Mouse (Mus musculus) heart, postnatal 4 days (tissue): Measurements from ENCODE around the gene Hist1h2bf. TPM values are rescaled to one million over a fixed set of nuclear protein-coding genes. Genes with fewer than 3 reads are reported as not detected.
"Not testable (repeated sequence)": the region's sequence is repeated elsewhere in the genome, so short reads cannot be mapped to it uniquely, and the experiment has no call there.

Source experiments
- DNase-seq: peaks from one replicate; pipeline ENCODE4 v3.0.0; 2021
- total RNA-seq, 2 experiments: library from RNA; stranded (reverse); gene quantifications; 2 replicates each; pipeline ENCODE4 v1.2.3; 2021

Hist1h2bf gene
- total RNA-seq, 2 experiments from 2014 or later = 278 to 296 TPM

DNA sequence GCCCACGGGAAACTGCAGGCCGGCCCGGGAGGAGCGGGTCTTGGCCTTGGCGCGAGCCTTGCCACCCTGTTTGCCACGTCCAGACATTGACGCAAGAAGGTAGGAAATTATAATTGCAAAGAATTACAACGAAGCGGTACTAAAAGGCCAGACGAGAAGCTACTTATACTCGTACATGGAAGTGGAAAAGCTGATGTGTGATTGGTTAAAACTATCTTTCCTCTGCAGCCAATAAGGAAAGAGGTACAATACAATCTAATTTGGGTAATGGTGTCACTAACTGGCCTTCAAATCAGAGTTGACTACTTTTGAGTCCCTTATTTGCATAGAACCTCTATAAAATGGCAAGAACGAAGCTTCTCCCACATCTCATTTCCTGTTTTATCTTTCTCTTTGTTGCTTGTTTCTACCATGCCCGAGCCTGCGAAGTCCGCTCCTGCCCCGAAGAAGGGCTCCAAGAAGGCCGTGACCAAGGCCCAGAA lies 2.9 kb downstream of the Hist1h2bf start, which contains the start of the genes Hist1h2ae and Hist1h2bg:
Hist1h2ae (minus strand) TSS at position 199 of the 482 bp plus-strand sequence.
Hist1h2bg (plus strand) TSS at position 375 of the 482 bp plus-strand sequence.
- DNase-seq = peak; percentile 63

DNA sequence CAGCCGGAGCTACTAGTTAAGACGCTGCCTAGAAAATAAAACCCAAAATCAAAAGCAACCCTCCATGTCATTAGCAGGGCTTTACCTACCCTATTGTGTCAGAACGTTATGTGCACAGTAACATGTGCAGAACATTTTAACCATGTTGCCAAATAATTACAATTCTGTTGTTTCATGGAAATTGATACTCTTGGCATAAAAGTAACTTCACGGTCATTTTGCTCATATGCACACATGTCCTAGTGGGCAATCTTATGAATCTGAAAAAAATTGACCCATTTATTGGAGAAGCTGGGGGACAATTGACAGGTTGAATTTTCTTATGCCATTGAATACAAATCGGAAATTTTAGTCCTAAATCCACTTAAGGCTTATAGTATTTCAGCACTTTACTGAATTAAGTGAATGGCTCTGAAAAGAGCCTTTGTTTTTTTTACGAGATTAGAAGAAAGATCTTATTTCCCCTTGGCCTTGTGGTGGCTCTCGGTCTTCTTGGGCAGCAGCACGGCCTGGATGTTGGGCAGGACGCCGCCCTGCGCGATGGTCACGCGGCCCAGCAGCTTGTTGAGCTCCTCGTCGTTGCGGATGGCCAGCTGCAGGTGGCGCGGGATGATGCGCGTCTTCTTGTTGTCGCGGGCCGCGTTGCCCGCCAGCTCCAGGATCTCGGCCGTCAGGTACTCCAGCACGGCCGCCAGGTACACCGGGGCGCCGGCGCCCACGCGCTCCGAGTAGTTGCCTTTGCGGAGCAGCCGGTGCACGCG lies 3.6 kb downstream of the Hist1h2bf start:
- not testable (repeated sequence) for DNase-seq

DNA sequence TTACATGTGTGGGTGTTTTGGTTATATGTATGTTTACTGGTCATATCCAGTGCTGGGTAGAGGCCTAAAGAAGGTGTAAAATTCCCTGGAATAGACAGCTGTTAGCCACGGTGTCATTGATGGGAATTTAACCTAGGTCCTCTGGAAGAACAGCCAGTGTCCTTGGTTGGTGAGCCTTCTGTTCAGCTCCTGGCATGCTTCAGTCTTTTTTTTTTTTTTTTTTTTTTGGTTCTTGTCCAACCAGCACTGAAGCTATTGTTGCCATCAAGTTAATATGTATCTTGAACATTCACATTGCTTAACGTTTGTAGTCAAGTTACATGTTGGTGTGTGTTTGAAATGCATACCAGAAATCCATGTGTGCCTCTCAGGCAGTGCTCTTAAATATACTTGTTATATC lies 9.5 kb downstream of the Hist1h2bf start:
- no peak for DNase-seq

DNA sequence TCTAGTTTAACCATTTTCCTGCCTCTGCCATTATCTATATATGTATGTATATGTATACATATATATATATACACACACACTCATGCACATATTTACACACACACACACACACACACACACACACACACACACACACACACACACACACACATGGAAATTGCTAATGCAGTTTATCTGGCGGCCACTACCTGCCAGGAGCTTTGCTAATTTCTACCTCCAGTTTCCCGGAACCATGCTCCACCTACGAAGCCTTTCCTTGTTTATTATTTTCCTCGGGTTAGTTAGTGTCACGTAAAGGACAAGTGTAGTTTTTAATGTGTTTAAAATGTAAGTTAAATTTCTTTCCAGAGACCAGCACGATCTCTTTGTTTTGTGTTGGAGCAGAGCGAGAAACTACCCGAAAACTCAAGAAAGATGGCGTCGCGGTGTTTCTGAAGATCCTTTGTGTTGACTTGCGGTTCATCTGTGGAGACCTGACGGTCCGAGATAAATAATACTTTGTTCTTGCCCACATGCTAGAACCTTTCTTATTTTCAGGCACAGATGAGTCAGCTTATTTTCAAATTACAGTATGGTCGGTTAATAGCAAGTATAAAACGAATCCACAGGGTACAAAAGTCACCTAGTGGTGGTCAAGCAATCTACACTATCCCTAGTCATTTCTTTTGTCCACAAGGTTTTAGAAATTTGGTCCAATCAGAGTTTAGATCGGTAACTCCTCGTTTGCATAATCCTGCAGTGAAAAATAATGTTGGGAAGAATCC lies 11.1 kb downstream of the Hist1h2bf start:
- DNase-seq = peak; percentile 39

DNA sequence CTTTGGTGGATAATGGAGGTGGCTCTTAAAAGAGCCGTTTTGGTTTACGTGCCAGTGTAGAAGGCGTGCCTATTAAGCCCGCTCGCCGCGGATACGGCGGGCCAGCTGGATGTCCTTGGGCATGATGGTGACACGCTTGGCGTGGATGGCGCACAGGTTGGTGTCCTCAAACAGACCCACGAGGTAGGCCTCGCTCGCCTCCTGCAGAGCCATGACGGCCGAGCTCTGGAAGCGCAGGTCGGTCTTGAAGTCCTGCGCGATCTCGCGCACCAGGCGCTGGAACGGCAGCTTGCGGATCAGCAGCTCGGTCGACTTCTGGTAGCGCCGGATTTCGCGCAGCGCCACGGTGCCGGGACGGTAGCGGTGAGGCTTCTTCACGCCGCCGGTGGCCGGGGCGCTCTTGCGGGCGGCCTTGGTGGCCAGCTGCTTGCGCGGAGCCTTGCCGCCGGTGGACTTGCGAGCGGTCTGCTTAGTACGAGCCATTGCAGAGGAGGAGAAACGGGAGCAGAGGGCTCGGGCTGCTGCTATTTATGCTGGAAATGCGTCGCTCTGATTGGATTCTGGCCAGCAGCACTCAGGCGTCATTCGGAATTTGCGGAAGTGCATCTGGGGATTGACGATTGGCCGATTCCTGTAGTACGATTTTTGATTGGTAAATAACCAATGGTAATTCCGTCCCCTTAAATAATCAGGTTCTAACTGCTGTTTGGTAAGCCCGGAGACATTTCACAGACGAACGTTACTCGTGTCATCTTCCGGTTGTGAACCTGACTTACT lies 11.9 kb downstream of the Hist1h2bf start, which contains the start of gene Hist1h3e:
Hist1h3e (minus strand) TSS at position 487 of the 777 bp plus-strand sequence.
- DNase-seq = peak; percentile 96

DNA sequence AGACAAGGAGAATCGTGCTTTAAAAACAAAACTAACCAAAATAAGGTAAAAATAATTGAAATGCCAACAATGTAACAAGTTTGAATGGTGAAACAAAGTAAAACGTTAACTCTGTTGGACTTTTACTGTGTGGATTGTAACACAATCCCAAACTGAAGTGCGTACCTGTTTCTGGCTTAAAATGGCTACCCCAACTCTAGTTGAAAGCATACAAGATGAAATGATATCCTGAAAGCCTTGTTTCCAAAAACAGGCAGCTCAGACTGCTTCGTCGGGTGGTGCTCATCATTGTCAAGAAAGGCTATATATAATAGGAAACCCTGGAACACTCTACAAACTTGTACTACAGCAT lies 12.5 kb downstream of the Hist1h2bf start:
- not testable (repeated sequence) for DNase-seq

DNA sequence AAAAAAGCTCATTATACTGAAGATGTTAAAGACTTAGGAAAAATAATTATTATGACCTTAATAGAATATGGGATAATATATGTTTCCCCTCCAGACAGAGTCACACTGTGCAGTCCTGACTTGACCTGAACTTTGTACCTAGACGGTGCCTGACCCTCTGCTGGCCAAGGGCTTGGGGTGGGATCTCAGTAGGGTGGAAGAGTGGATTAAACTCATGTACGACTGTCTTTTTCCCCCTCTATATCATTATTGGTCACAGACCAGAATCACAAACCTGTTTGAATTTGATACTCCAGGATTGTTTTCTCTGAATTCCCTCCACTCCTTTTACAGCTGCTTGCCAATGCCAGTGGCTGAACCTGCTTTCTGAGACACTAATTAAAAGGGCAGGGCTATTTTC lies 13.3 kb downstream of the Hist1h2bf start:
- not testable (repeated sequence) for DNase-seq

DNA sequence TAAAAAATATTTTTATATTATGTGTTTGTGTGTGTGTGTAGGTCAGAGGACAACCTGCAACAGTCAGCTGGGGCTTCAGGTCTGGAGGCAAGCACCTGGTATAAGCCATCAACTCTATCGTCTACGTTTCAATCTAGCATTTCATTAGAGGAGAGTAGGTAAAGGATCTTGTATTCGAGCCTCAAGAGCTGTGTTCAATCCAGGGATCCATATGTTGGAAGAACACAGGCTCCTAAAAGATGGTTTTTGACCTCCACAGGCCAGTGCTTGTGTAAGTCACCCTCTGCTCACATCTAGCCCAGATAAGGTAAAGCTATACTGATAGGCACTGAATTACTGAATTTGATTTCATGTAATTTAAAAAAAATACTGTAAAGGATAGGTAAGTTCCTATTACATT lies 17.1 kb downstream of the Hist1h2bf start:
- no peak for DNase-seq

DNA sequence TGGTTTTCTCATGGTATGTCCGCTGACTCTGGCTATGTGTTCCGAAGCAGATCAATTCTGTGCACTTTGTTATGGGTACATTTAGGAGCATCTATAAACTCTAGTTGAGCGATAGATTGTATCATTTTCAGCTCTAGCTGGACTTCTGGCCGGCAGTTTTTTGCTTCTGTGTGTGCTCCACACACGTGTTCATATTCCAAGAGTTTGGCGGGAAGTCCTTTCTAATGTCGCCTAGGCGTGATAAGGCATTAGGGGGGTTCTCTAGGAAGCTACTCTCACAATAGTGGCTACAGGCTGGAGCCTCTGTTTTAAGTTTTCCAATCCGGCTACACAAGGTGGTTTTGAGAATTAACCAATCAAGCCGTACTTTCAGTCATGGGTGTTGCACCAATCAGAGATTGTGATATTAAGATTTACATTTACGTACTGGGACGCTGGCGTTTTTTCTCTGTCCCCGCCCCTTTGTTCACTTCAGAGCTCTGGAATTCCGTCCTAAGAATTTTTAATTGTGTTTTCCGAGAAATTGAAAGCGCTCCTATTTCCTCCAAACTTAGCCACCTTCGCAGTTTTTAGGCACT lies 18.1 kb downstream of the Hist1h2bf start:
- peak; percentile 64 for DNase-seq

DNA sequence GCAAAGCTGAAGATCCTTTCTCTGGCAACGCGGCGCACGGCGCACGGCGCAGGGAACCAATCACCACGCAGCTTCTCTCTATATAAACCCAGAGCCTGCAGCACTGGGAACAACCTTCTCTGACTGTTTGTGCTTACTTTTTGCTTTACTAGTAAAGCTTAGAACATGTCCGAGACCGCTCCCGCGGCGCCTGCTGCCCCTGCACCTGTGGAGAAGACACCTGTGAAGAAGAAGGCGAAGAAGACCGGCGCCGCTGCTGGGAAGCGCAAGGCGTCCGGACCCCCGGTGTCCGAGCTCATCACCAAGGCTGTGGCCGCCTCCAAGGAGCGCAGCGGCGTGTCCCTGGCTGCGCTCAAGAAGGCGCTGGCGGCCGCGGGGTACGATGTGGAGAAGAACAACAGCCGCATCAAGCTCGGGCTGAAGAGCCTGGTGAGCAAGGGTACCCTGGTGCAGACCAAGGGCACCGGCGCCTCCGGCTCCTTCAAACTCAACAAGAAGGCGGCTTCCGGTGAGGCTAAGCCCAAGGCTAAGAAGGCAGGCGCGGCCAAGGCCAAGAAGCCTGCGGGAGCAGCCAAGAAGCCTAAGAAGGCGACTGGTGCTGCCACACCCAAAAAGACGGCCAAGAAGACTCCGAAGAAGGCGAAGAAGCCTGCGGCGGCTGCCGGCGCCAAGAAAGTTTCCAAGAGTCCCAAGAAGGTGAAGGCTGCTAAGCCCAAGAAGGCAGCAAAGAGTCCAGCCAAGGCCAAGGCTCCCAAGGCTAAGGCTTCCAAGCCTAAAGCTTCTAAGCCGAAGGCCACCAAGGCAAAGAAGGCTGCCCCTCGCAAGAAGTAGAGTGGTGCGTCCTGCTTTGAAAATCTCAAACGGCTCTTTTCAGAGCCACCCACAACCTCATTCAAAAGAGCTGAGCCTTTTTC lies 18.8 kb downstream of the Hist1h2bf start:
- peak; percentile 75 for DNase-seq

DNA sequence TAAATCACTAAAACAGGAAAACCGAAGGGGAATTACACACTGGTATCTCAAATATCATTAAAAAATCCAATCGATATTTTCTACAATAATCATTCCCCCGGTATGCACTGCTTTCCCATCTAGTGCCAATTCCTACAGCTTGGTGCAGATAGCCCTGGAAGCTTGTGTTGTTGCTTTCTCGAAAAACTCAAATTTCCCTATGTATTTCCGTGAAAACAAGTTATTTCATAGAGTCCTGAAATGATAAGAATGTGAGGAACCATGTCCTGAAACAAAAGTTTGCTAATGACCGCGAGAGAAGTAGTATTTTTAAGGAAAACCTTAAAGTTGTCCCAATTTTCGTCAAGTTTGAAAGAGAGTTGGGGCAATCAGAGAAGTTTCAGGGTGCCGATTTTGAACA lies 19.6 kb downstream of the Hist1h2bf start:
- DNase-seq = no peak

DNA sequence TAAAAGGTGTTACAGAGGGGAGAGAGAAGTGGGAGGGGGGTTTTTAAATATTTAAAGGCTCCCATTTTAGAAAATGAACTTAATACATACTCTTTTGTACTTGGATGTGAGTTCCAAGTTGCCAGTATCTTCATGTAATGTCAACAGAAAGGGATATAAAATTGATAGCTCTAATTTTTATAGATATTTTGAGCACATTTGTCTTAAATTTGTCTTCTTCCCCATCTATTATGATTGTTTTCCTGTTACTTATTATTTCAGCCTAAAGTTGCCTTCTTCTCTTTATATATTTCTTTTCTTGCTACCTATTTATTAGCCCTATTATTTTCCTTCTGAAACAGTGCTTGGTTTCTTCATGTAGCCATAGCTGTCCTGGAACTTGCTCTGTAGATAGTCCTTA lies 21.0 kb downstream of the Hist1h2bf start, which contains the start of gene Hist1h1d:
Hist1h1d (plus strand) TSS at position 301 of the 400 bp plus-strand sequence.
- no peak for DNase-seq

DNA sequence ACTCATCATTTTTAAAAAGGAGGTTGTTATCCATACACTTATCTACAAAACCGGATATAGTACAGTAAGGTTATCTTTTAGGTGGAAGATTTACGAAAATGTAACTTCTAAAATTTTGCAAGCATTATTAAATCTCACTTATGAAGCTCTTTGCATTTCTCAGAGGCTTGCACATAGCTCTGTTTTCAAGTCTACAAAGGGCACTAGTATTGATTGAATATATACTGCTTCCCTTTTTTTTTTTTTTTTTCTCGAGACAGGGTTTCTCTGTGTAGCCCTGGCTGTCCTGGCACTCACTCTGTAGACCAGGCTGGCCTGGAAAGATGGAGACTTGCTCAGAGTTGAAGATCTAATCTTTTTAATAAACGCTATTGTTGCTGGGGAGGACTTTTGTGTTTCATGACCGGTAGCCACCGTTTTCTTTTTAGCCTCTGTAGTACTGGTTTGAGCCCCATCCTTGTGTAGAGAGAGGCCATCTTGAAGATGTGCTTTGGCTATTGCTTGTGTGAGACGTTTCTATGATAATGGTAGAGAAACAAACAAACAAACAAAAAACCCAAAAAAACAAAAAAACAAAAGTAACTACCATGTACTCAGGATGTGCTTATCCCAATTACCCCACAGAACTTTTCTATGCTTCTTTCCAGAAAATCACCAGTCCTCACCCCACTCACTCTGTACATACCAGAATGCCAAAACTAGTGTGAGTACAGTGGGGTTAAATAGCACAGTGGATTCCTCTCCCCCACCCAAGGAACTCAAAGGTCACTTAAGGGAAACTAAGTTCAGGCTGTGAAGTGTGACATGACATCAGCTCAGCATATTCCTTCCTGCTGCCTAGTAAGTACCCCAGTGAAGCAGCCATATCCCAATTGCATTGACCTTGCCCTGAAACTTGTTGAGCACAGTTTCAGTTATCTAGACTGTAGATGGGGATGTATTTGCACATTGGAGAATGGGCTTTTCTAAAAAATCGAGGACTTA lies 21.8 kb downstream of the Hist1h2bf start:
- DNase-seq = no peak

DNA sequence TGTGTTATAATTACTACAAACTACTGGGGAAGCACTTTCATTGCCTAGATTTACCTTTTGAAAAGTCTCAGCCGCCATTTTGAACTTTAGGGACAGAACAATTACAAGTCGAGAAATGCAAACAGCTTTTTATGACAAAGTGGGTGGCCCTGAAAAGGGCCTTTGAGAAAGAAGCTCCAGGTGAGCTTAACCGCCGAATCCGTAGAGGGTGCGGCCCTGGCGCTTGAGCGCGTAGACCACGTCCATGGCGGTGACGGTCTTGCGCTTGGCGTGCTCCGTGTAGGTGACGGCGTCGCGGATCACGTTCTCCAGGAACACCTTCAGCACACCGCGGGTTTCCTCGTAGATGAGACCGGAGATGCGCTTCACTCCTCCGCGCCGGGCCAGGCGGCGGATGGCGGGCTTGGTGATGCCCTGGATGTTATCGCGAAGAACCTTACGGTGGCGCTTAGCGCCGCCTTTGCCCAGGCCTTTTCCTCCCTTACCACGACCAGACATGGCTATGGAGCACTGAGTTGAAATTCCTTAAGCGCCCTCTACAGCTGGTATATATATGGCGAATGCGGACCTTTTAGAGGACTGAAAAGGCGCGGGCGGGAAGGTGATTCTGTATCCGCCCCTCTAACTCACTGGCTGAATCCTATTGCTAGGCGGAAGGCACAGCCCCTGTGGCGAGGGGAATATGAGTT lies 22.7 kb downstream of the Hist1h2bf start, which contains the start of gene Hist1h4f:
Hist1h4f (minus strand) TSS at position 503 of the 689 bp plus-strand sequence.
- peak; percentile 89 for DNase-seq

DNA sequence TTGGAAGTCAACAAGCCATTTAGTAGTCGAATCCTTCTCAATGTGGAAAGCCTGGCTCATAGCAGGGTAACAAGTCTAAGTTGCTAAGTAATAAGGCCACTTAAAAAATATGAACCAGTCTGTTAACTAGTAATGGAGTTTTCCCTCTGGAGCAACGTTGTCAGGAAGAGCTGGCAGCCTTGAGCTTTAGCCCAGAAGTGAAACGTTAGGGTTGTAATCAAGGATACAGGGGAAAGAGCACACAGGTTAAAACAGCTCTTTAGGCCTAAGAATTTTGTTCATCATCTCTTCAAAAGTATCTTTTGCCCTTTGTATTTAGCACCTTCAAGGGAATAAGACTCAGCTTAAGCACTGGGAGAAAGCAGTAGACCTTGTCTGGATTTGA lies 23.2 kb downstream of the Hist1h2bf start:
- DNase-seq = no peak

DNA sequence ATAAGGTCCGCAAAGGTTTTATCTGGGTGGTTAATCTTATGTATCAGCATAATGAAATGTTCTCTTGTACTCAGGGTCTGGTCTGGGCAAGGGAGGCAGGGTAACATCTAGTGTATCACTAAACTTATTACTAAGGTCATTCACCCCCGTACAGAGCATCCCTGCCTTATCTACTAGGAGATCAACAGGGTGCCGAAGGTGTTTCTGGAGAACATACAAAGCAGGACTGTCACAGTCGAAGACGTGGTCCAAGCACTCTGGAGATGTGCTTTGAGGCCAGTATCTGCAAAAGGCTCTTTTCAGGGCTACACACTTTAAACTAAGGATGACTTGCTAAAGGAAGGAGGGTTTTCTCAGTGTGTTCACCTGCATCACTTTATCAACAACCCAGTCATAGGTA lies 27.3 kb downstream of the Hist1h2bf start:
- no peak for DNase-seq

DNA sequence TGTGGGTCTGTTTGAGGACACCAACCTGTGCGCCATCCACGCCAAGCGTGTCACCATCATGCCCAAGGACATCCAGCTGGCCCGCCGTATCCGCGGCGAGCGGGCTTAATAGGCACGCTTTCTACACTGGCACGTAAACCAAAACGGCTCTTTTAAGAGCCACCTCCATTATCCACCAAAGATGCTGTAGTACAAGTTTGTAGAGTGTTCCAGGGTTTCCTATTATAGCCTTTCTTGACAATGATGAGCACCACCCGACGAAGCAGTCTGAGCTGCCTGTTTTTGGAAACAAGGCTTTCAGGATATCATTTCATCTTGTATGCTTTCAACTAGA lies 29.2 kb downstream of the Hist1h2bf start:
- DNase-seq = not testable (repeated sequence)

DNA sequence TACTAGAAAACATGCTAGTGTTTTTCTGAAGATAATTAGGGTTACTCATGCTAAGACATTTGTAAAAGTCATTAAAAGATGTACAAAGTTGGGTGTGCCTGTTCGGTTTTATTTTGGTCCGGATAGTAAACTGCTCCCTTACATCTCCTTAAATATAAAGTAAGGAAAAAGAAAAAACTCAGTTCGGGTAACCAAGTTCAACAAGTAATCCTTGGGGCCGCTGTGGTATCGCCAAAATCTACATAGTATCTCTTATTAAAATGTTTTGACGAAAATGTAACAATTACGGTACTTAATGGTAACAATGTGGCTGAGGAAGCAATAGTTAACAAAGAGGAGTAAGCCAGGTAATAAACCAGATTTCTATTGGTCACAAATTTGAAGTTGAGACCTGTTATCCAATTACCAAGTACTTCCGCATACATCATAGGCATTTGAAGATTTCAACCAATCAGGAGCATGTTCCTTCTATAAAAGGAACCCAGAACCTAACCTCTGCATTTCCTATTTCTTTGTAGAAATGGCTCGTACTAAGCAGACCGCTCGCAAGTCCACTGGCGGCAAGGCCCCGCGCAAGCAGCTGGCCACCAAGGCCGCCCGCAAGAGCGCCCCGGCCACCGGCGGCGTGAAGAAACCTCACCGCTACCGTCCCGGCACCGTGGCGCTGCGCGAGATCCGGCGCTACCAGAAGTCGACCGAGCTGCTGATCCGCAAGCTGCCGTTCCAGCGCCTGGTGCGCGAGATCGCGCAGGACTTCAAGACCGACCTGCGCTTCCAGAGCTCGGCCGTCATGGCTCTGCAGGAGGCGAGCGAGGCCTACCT lies 29.8 kb downstream of the Hist1h2bf start, which contains the start of gene Hist1h3f:
Hist1h3f (plus strand) TSS at position 88 of the 822 bp plus-strand sequence.
- peak; percentile 68 for DNase-seq
